Mouse (Mus musculus): ENCODE measurements around the gene Ttc25.

The Ttc25 gene

GRCm38 (mm10) chr11:100544832-100545745, at the start of gene Ttc25:
TSS of gene Ttc25 (plus strand) at chr11:100545607.
- peak; percentile 74 for DNase-seq (ENCODE audit: extremely low spot score, low read depth, low spot score)

GRCm38 (mm10) chr11:100500241-100500640, 45.2 kb upstream of the Ttc25 start:
- DNase-seq (ENCODE audit: extremely low spot score, low read depth, low spot score): no peak

DNA sequence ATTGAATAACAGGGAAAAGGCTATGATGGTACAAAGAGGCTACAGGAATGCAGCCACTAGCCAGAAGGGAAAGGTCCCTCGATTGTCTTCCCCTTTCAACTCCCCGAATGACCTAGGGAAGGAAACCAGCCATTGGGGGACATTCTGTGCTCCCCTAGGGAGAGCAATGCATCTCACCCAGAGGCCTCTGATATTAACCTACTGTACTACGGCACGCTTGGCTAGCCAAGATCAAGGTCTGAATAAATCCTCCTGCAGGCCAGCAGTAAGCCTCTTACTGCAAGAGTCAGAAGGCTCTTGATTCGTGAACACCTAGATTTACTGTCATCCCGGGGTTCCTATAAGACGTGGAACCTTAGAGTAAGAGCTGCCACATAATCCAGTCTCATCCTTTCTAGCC, 44.8 kb upstream of the Ttc25 start:
- no peak for DNase-seq (ENCODE audit: extremely low spot score, low read depth, low spot score)

DNA sequence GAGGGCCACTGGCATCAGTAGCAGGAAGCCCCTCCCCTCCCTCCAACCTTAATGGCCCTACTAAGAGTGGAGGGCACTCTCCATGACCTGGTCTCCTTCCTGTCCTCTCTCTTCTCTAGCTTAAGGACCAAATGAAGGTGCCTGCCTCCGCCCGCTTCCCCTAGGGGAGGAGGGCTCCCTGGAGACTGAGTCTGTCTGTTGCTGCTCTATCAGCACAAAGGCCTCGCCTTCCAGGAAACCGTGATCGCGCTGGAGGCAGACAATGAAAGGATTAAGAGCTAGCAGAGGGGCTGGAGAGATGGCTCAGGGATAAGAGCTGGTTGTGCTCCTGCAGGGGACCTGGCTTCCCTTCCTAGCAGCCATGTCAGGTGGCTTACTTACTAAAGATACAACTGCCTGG, 44.1 kb upstream of the Ttc25 start:
- no peak for DNase-seq (ENCODE audit: extremely low spot score, low read depth, low spot score)

DNA sequence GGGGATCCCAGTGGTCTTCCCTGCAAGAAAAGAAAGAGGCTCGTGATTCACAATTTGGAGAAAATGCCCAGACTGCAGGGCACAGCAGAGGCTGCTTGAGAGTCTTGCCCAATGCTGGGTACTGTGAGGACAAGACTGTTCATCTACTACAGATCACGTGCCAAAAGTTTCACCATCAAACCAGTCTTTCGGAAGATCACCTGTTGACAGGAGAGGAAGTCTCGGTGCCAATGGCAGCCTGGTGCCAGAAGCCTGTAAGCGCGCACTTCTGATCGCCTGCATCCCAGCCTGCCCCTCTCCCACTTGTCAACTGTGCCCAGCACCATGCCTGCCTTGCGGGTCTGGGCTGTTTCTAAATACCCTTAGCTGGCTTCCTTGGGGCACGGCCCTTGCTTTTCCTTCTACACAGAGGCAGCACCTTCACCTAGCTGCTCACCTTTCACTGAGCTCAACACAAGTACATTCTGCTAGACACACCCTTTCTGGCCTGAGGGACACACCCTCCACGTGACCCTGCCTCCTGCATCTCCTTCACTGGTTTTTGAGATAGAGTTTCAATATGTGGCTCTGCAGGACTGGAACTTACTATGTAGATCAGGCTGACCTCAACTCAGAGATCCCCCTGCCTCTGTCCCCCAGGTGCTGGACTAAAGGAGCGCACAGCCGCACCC, 40.3 kb upstream of the Ttc25 start:
- DNase-seq (ENCODE audit: extremely low spot score, low read depth, low spot score): no peak

- DNase-seq (ENCODE audit: extremely low spot score, low read depth, low spot score): no peak
Measured at GRCm38 (mm10) chr11:100505997-100506396, 39.4 kb upstream of the Ttc25 start.

DNA sequence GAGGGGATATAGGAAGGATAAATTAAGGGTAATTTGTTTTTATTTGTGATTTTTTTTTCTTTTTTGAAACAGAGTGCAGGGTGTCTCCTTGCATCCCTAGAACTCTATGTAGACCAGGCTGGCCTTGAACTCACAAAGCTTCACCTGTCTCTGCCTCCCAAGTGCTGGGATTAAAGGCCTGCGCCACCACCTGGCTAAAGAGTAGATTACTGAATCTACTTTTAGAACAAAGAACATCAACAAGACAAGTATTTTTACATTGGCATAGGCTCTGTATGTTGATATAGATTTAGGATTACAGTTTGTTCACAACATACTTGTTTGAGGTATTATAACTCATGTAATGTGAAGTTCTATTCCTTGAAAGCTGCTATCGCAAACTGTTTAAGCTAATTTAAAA, 34.9 kb upstream of the Ttc25 start:
- DNase-seq (ENCODE audit: extremely low spot score, low read depth, low spot score): no peak

DNA sequence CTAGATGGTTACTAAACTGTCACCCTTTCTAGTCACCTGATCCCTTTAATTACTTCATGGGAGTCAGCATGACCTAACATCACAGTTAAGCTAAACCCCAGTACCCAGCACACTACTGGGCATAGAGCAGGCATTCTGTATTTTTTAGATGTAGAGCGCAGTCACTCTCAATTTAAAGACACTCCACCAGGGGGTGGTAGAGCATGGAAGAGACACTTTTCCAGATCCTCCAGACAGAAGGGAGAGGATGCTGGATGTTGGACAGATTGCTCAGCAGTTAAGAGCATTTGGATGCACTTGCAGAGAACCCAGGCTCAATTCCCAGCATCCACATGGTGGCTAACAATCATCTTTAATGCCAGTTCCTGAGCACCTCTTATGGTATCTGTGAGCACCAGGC, 33.0 kb upstream of the Ttc25 start:
- DNase-seq (ENCODE audit: extremely low spot score, low read depth, low spot score): no peak

DNA sequence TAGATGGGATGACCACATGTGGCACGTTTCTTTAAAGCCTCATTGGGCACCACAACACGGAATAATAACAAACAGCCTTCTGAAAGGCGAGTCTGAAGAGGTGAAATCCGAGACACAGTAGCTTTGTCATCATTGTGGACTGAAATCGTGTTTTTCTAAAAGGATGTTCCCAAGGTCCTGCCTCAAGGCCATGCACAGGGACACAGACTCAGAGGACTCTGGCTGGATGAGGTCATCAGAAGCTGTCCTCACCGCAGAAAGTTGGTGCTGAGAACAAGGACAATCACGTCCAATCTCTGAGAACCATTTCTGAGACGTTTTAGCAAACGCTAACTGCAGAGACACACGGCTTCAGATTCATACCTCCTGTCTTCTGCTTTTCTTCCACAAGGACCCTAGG, 31.7 kb upstream of the Ttc25 start:
- DNase-seq (ENCODE audit: extremely low spot score, low read depth, low spot score): no peak

GRCm38 (mm10) chr11:100515061-100515460, 30.3 kb upstream of the Ttc25 start:
- DNase-seq (ENCODE audit: extremely low spot score, low read depth, low spot score): no peak

GRCm38 (mm10) chr11:100515789-100516188, 29.6 kb upstream of the Ttc25 start:
- DNase-seq (ENCODE audit: extremely low spot score, low read depth, low spot score): no peak

DNA sequence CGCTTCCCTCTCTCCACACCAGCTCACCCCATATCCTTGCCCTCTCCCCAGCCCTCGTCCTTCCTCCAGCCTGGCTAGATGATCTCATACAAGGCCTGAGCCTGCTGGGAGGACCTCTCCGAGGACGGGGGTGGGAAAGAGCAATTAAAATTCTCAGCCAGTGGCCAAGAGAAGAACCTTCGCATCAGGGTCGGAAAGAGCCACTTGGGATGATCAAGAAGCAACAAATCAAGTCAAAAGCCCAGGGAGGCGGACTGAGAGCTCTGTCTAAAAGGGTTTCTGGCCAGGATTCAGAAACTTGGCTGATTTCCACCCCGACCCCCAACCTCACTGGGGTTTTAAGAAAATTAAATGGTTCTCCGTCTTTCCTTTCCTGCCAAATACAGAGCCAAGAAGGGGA, 29.1 kb upstream of the Ttc25 start:
- DNase-seq (ENCODE audit: extremely low spot score, low read depth, low spot score): no peak

- no peak for DNase-seq (ENCODE audit: extremely low spot score, low read depth, low spot score)
Measured at GRCm38 (mm10) chr11:100518188-100518591, 27.2 kb upstream of the Ttc25 start.

- no peak for DNase-seq (ENCODE audit: extremely low spot score, low read depth, low spot score)
Measured at GRCm38 (mm10) chr11:100519188-100519587, 26.2 kb upstream of the Ttc25 start.

DNA sequence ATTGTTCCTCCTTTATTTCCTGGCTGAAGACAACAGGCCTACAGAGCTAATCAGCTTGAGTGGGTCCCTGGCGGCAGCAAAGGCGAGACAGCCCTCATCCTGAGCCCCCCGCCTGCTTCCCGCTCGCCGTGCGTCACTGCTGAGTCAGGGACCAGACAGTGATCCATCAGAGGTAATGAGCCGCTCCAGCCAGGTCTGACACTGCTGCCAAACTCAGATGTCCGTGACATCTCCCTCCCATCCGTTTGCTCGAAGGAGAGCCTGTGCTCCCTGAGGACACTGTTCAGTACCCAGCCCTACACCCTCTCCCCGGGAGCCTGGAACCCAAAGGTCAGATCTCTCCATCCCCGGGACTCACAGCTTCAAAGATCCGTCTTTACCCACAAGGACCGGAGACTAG, 24.6 kb upstream of the Ttc25 start:
- no peak for DNase-seq (ENCODE audit: extremely low spot score, low read depth, low spot score)

- no peak for DNase-seq (ENCODE audit: extremely low spot score, low read depth, low spot score)
Measured at GRCm38 (mm10) chr11:100524358-100524757, 21.0 kb upstream of the Ttc25 start.

- no peak for DNase-seq (ENCODE audit: extremely low spot score, low read depth, low spot score)
Measured at GRCm38 (mm10) chr11:100524987-100525630, 20.3 kb upstream of the Ttc25 start.

DNA sequence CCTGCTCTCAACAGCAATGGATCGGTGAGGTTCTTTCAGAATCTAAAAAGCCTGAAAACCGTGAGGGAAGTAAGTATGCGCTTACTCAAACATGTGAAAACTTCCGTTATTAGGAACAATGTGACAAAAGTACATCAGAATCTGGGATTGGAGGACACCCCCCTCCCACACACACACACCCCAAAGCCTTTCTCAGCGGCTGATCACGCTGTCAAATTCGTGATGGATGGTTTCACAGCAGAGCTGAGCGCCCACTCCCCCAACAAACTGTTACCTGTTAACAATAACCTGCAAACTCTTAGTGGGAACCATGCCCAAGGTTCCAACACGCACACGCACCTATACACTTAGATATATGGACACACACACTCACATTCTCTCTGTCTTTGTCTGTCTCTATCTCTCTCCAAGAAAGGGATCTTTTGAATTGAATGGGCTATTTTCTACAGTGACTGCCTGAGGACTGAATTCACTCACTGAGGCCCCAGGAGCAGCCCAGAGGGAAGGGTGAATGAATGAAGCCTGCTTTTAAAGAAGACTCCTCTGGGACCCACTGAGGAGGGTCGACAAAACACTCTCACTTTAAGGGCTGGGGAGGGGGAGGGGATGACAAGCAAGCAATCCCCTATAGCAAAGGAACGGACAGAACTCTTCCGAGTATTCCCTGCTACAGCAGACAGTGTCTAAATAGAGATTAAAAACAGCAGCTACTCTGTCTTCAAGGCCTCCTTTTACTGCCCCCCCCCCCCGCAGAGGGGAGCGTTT, 19.2 kb upstream of the Ttc25 start:
- no peak for DNase-seq (ENCODE audit: extremely low spot score, low read depth, low spot score)

DNA sequence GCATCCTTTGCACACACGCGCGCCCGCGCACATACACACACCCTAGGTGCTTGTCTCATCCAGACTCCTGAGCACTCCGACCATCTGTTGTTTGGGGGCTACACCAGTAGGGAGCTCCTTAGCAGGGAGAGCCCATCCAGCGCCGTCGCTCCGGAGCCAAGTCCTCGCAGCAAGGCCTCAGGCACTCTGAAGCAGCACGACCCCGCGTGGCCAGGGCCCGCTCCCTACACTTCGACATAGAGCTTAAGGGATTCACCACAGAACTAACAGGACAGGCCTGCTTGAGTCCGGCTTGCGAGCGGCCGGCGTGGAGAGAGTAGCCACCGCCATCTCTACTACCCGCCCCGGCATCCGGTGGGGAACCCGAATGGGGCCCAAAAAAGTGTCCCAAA, 18.3 kb upstream of the Ttc25 start:
- DNase-seq (ENCODE audit: extremely low spot score, low read depth, low spot score): no peak

DNA sequence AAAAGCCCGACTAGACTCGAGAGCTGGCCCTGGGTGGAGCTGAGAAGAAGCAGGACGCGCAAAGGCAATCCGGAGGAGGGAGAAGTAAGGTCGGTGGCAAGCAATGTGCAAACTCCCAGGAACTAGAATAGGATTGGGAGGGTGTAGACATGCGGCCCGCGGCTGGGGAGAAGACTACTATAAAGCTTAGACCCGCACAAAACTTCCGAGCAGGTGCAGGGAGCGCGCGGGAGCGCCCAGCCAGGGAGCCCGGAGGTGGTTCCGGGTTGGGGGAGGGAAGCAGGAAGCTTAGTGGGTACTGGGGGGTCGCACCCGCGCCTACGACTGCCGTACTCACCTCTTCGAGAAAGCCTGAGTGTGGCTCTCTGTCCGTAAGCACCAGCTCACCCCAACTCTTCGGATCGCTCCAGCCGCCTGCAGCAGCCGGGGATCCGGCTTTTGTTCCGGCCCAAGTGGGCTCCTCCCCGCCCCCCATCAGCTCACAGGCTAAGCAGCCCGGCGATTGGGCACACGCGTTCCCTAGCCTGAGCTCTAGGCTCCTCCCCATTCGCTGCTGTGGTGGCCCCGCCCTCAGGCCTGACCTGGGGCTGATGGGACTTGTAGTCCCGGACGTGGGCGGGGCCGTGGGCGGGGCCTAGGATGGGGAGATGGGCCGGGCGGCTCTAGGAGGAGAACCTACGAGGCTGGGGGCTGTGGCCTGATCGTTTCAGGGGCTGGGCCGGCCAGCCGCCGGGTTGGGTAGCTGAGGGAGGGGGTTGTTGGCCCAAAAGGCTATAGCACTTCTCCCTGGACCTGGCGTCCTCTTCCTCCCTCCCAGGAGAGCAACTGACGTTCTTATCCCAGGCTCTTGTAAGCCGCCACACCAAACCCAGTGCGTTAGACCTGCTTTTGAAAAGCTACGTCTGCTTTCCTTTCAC, 17.7 kb upstream of the Ttc25 start, which contains the start of gene Acly:
Gene Acly (minus strand): TSS at position 543 of the 917 bp plus-strand sequence.
- peak; percentile 89 for DNase-seq (ENCODE audit: extremely low spot score, low read depth, low spot score)

Data from hindlimb bud, embryonic 11.5 days (tissue).